Mouse (Mus musculus) lung, postnatal 0 days (tissue): ENCODE measurements around the gene Clk2.

Experiments
- CTCF ChIP-seq: IDR thresholded peaks from 2 replicates; pipeline ENCODE4 v1.5.1; 2016; ENCODE audit warnings: antibody characterized with exemption, mild to moderate bottlenecking
- EP300 ChIP-seq: IDR thresholded peaks from 2 replicates; pipeline ENCODE4 v1.6.1; 2016; ENCODE audit warnings: antibody characterized with exemption, mild to moderate bottlenecking, control low read depth

DNA sequence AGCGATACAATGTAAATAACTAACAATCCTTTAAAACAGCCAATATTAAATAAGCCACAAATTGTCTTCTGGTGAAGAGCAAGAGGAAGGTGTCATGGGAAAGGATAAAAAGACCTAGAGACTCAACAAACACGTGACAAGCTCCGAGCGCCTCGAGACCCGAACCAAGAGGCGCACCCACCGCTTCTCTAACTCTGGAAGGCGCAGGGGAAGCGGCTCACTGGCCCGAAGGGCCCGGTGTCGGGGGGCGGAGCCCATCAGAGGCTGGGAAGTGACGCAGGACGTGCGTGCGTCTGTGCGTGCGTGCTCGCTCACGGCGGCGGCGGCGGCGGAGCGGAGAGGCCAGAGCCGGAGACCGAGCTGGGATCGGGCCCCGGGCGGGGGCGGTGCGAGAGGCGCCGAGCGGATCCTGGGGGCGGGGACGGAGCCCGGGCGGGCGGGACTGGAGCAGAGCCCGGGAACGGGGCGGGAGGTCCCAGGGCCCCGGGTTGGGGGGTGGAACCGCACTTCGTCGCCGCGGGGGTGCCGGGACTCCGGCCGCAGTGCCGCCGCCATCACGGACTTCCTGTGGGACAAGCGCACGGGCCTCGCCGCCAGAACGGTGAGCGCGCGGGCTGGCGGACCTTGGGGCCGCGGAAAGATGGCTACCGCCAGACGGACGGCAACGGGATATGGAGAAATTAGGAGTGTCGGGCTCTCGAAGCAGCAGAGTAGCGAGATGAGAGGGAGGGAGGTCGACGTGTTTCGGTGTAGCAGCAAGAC, at the start of gene Clk2:
- TF ChIP-seq CTCF, result no peak
- TF ChIP-seq EP300, result no peak
